Mouse (Mus musculus): ENCODE data around the gene Scp2.

DNA sequence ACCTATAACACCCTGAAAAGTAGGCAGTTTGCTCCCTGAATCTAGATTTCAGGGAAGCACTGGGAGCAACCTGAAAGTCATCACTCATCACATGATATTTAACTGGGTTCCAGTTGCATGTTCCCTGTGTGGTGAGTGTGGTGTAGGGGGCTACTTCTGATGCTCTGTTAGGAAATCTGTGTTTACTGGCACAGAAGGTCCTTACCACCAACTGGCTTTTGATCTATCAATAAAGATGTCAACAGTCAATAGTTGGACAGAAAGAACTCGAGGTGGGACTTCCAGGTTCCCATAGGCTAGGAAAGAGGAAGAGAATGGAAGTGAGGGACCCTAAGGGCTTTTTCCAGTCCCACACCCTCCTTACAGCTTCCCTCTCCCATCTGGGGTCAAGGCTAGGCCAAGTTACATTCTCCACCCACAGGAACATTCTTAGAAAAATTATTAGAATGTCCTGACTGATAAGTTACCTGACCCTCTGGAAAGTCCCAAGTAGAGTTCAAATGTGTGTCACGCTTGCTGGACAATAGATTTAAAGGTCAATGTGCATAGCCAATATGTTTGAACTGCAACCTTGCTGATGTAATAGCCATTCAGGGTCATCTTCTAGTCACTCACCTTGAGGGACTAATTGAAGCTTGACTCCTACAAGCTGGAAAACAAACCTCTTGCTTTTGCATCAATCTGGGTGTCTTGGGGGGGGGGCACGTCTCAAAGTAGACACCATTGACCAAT is 67.4 kb downstream of the Scp2 start:
- TF ChIP-seq POLR2A (IDR thresholded peaks at IDR 0.05; ENCODE audit: extremely low read depth, insufficient read depth, low read length) (no peak), CTCF (IDR thresholded peaks at IDR 0.05; ENCODE audit: extremely low read depth, insufficient read depth, low read length) (no peak)

Data from cortical plate, adult 2 months (tissue).